Mouse (Mus musculus): Measurements from ENCODE around the gene Shc3.

DNA sequence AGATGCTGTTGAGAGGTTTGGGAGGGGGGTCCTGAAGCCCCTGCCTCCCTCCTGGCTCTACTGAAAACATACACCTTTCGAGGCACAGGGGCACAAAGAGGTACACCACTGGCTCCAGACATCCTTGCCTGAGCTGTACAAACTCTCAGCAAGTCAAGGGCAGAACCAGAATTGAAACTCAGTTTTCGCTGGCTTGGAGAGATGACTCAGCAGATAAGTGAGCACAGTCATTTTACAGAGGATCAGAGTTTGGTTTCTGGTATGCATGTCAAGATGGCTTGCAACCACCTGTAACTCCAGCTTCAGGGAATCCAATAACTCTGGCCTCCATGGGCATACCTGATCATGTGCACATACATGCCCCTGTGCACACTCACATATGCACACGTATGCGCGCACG is 79.0 kb downstream of the Shc3 start:
- TF ChIP-seq RAD21 (IDR thresholded peaks at IDR 0.05; ENCODE audit: low read depth, low read length) (no peak), CTCF (conservative IDR thresholded peaks at IDR 0.05 in 1 of 2, IDR thresholded peaks at IDR 0.05 in 1 of 2; ENCODE audit: low read depth in 2 of 2, low read length in 2 of 2) (no peak), NRF1 (IDR thresholded peaks at IDR 0.05; ENCODE audit: low read depth, low read length) (no peak)

Measured in CH12.LX (cell line).